Mouse (Mus musculus) bone marrow, adult 2 months (tissue): ENCODE measurements around the gene Gm960.

Experiments used
- CTCF ChIP-seq: fragments of 200-500 bp; IDR thresholded peaks from 2 replicates; pipeline ENCODE4 v1.5.1; 2011; ENCODE audit warnings: low read length, control low read depth; ENCODE audit not compliant: control insufficient read depth, insufficient read depth
- POLR2A ChIP-seq: fragments of 200-500 bp; IDR thresholded peaks from 2 replicates; pipeline ENCODE4 v1.6.1; 2011; ENCODE audit warnings: low read depth, mild to moderate bottlenecking, control low read depth, low read length, borderline replicate concordance; ENCODE audit not compliant: control insufficient read depth

DNA sequence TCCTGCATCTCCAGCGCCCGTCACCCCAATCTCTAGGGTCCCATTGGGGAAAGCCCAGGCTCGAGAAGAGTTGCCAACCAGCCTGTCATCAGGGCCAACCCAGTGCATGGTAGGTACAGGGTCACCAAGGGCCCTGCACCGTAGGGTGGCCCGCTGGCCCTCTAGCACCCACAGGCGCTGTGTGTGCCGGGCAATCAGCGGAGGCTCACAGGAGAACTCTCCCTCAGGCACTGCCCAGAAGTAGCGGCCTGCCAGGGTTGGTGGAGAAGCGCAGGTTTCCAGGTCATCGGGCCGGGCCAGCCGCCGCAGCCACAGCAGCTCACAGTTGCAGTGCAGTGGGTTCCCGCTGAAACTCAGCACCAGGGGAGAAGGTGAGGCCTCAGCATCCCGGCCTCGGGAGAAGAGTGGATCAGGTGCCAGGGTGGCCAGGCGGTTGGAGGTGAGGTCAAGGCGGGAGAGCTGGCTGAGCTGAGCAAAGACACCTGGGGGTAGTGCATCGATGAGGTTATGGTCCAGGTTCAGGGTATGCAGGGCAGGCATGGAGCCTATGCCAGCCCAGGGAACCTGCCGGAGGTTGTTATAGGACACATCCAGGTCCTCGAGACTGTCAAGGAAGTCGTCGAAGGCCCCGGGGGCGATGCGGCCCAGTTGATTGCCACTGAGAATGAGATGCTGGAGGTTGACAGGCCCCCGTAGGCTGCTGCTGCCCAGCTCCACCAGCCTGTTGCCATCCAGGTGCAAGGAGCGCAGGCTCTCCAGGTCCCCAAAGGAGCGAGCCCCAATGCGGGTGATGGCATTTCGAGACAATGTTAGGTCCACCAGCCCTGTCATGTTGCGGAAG, 84.8 kb downstream of the Gm960 start:
- TF ChIP-seq CTCF = no peak
- TF ChIP-seq POLR2A = no peak
